Mouse (Mus musculus): Measurements from ENCODE around the gene Eif4ebp2. TPM values are rescaled to one million over a fixed set of nuclear protein-coding genes. Genes with fewer than 3 reads are reported as not detected.
A peak's percentile ranks its signal among the peaks of the same experiment; 100 is the strongest.

Gene Eif4ebp2
- polyA plus RNA-seq, 2 experiments, result 42.7 to 55.4 TPM

DNA sequence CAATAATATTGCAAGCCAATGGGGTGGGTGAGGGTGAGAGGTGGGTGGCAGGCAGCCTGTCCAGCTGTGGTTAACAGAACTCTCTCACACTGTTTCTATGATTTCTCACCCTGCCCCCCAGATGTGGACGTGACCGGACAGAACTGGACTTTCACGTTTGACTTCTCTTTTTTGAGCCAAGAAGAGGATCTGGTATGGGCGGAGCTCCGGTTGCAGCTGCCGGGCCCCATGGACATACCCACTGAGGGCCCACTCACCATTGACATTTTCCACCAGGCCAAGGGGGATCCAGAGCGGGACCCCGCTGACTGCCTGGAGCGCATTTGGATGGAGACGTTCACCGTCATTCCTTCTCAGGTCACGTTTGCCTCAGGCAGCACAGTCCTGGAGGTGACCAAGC, 29.6 kb downstream of the Eif4ebp2 start:
- TF ChIP-seq POLR2A (IDR thresholded peaks at IDR 0.05; ENCODE audit: borderline replicate concordance, extremely low read depth, insufficient read depth, insufficient read length), result no peak
- H3K4me3 ChIP-seq (replicated peaks; ENCODE audit: low read length), result no peak overlapping the region
- no peaks in the 10 kb centered on the region for H3K9me3 ChIP-seq (ENCODE audit: control insufficient read depth, low read length)
- WGBS, result 78% methylated on average over 12 of the region's 12 CpGs
- ATAC-seq (ENCODE audit: low FRiP score, low read depth), result no peak
- no peak overlapping the region for H3K4me2 ChIP-seq (replicated peaks; ENCODE audit: low read depth, low read length, severe bottlenecking)
- no peak overlapping the region for H3K9ac ChIP-seq (ENCODE audit: low read depth, low read length, severe bottlenecking)
- peaks cover 26% of the 10 kb centered on the region for H3K27me3 ChIP-seq (ENCODE audit: control insufficient read depth, insufficient read depth, low read length)
- no peak overlapping the region for H3K27ac ChIP-seq (replicated peaks; ENCODE audit: low read depth, low read length)
- DNase-seq (ENCODE audit: low spot score), result no peak
- peaks cover 12% of the 10 kb centered on the region; the same call in 1 of the 2 replicates for H3K4me1 ChIP-seq (ENCODE audit: control insufficient read depth, insufficient read depth, low read length)
- no peaks in the 10 kb centered on the region for H3K36me3 ChIP-seq (ENCODE audit: control insufficient read depth, insufficient read depth, low read length)

GRCm38 (mm10) chr10:61420011-61420410, 32.5 kb downstream of the Eif4ebp2 start:
- H3K9ac ChIP-seq (ENCODE audit: low read depth, low read length, severe bottlenecking), result no peak overlapping the region
- ATAC-seq (ENCODE audit: low FRiP score, low read depth), result no peak
- WGBS, result 62% methylated on average over 4 of the region's 4 CpGs

DNA sequence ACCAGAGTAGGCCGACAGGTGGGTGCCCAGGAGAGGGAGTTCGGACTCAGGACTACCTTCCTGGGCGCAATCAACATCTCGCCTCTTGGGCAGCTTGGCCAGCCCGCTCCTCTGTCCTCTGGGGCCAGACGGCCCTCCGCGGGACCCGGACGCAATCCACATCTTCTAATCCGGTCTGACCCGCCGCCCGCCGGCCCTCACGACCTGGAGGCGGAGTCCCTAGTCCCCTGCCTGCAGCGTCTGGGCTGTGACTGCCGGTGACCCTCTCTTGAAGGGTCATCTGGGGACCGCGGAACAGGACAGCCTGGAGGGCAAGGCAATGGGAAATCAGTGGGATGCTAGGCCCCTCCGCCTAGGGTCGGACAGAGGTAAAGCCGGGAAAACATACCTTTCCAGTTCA, 33.3 kb downstream of the Eif4ebp2 start:
- H3K9me3 ChIP-seq (ENCODE audit: control insufficient read depth, low read length), result no peaks in the 10 kb centered on the region
- no peak overlapping the region for H3K4me3 ChIP-seq (replicated peaks; ENCODE audit: low read length)
- no peak overlapping the region for H3K9ac ChIP-seq (ENCODE audit: low read depth, low read length, severe bottlenecking)
- H3K27me3 ChIP-seq (ENCODE audit: control insufficient read depth, insufficient read depth, low read length), result peaks cover 54% of the 10 kb centered on the region
- 5% methylated on average over 23 of the region's 24 CpGs for WGBS
- no peak for DNase-seq (ENCODE audit: low spot score)
- H3K27ac ChIP-seq (replicated peaks; ENCODE audit: low read depth, low read length), result no peak overlapping the region
- H3K4me2 ChIP-seq (replicated peaks; ENCODE audit: low read depth, low read length, severe bottlenecking), result no peak overlapping the region
- ATAC-seq (ENCODE audit: low FRiP score, low read depth), result no peak
- peaks cover 7% of the 10 kb centered on the region; the same call in 1 of the 2 replicates for H3K4me1 ChIP-seq (ENCODE audit: control insufficient read depth, insufficient read depth, low read length)
- no peak for TF ChIP-seq POLR2A (IDR thresholded peaks at IDR 0.05; ENCODE audit: borderline replicate concordance, extremely low read depth, insufficient read depth, insufficient read length)
- H3K36me3 ChIP-seq (ENCODE audit: control insufficient read depth, insufficient read depth, low read length), result no peaks in the 10 kb centered on the region

More at GRCm38 (mm10) chr10:61420011-61420410, 32.5 kb downstream of the Eif4ebp2 start:
- H3K36me3 ChIP-seq (ENCODE audit: control insufficient read depth, insufficient read depth, low read length), result no peaks in the 10 kb centered on the region
- H3K27me3 ChIP-seq (ENCODE audit: control insufficient read depth, insufficient read depth, low read length), result peaks cover 51% of the 10 kb centered on the region
- no peak for DNase-seq (ENCODE audit: low spot score)
- no peaks in the 10 kb centered on the region for H3K9me3 ChIP-seq (ENCODE audit: control insufficient read depth, low read length)
- TF ChIP-seq POLR2A (IDR thresholded peaks at IDR 0.05; ENCODE audit: borderline replicate concordance, extremely low read depth, insufficient read depth, insufficient read length), result no peak
- H3K4me3 ChIP-seq (replicated peaks; ENCODE audit: low read length), result no peak overlapping the region
- H3K4me2 ChIP-seq (replicated peaks; ENCODE audit: low read depth, low read length, severe bottlenecking), result no peak overlapping the region
- no peak overlapping the region for H3K27ac ChIP-seq (replicated peaks; ENCODE audit: low read depth, low read length)
- H3K4me1 ChIP-seq (ENCODE audit: control insufficient read depth, insufficient read depth, low read length), result peaks cover 12% of the 10 kb centered on the region; the same call in 1 of the 2 replicates

- no peak for DNase-seq (ENCODE audit: low spot score)
- Histone ChIP-seq H3K27me3 (ENCODE audit: control insufficient read depth, insufficient read depth, low read length) (peaks cover 54% of the 10 kb centered on the region), H3K36me3 (ENCODE audit: control insufficient read depth, insufficient read depth, low read length) (no peaks in the 10 kb centered on the region), H3K9me3 (ENCODE audit: control insufficient read depth, low read length) (no peaks in the 10 kb centered on the region), H3K4me2 (replicated peaks; ENCODE audit: low read depth, low read length, severe bottlenecking) (peak overlapping the region; percentile 74), H3K27ac (replicated peaks; ENCODE audit: low read depth, low read length) (no peak overlapping the region), H3K4me3 (replicated peaks; ENCODE audit: low read length) (peak overlapping the region; percentile 42), H3K4me1 (ENCODE audit: control insufficient read depth, insufficient read depth, low read length) (peaks cover 7% of the 10 kb centered on the region; the same call in 1 of the 2 replicates), H3K9ac (ENCODE audit: low read depth, low read length, severe bottlenecking) (peak overlapping the region; percentile 31; the same call in 1 of the 2 replicates)
- under 1% methylated on average over 50 of the region's 50 CpGs for WGBS
- ATAC-seq (ENCODE audit: low FRiP score, low read depth), result peak; percentile 21; the same call in 1 of the 2 replicates
- no peak for TF ChIP-seq POLR2A (IDR thresholded peaks at IDR 0.05; ENCODE audit: borderline replicate concordance, extremely low read depth, insufficient read depth, insufficient read length)
Observed at GRCm38 (mm10) chr10:61418131-61418900, 34.1 kb downstream of the Eif4ebp2 start.

GRCm38 (mm10) chr10:61417672-61418071, 34.8 kb downstream of the Eif4ebp2 start, which contains the start of gene Nodal:
Gene Nodal, plus strand, starts transcription at chr10:61417972.
- H3K9ac ChIP-seq (ENCODE audit: low read depth, low read length, severe bottlenecking), result peak within 1 kb of the TSS; percentile 31; the same call in 1 of the 2 replicates
- H3K9me3 ChIP-seq (ENCODE audit: control insufficient read depth, low read length), result no peaks in the 10 kb centered on the region
- WGBS, result 29% methylated on average over 10 of the region's 10 CpGs
- H3K4me3 ChIP-seq (replicated peaks; ENCODE audit: low read length), result peak within 1 kb of the TSS; percentile 42
- peaks cover 54% of the 10 kb centered on the region for H3K27me3 ChIP-seq (ENCODE audit: control insufficient read depth, insufficient read depth, low read length)
- no peaks in the 10 kb centered on the region for H3K36me3 ChIP-seq (ENCODE audit: control insufficient read depth, insufficient read depth, low read length)
- no peak within 1 kb of the TSS for H3K27ac ChIP-seq (replicated peaks; ENCODE audit: low read depth, low read length)
- no peak for DNase-seq (ENCODE audit: low spot score)
- H3K4me1 ChIP-seq (ENCODE audit: control insufficient read depth, insufficient read depth, low read length), result peaks cover 7% of the 10 kb centered on the region; the same call in 1 of the 2 replicates
- H3K4me2 ChIP-seq (replicated peaks; ENCODE audit: low read depth, low read length, severe bottlenecking), result peak within 1 kb of the TSS; percentile 74
- no peak for ATAC-seq (ENCODE audit: low FRiP score, low read depth)
- TF ChIP-seq POLR2A (IDR thresholded peaks at IDR 0.05; ENCODE audit: borderline replicate concordance, extremely low read depth, insufficient read depth, insufficient read length), result no peak
